Mouse (Mus musculus) heart, postnatal 0 days (tissue): ENCODE results near the gene Hspb7.

Experiments
- CTCF ChIP-seq: IDR thresholded peaks from 2 replicates; pipeline ENCODE4 v1.5.1; 2016; ENCODE audit warnings: antibody characterized with exemption, control low read depth, low read depth
- EP300 ChIP-seq: IDR thresholded peaks from 2 replicates; pipeline ENCODE4 v1.6.1; 2016; ENCODE audit warnings: antibody characterized with exemption, low read depth

DNA sequence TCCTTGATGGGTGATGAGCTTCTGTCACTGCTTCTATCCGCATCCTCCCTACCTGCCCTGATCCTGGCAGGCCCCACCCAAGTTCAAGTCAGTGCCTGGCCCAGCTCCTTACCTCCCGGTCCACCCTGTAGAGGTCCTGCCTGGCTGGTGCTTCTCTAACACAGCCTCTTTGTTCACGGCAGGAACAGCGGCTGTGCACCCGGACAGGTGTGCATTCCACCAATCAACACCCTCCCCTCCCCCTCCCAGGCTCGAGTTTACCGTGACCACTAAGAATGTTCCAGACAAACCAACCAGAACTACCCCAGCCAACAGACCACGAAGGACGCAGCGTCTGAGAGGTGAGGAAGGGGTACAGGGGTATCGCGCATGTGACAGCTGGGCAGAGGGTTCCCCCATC lies 22.0 kb upstream of the Hspb7 start, which contains the start of gene Clcnka:
- TF ChIP-seq CTCF (no peak), EP300 (no peak)
